Mouse (Mus musculus) right cerebral cortex, postnatal 36 days (tissue): ENCODE results near the gene Dnajc6.

ENCODE experiments used
- DNase-seq, 2 experiments: peaks; one replicate each; pipeline ENCODE4 v3.0.0; 2022; ENCODE audit warnings: low spot score in 2 of 2, mixed read lengths in 1 of 2

Gene Dnajc6

DNA sequence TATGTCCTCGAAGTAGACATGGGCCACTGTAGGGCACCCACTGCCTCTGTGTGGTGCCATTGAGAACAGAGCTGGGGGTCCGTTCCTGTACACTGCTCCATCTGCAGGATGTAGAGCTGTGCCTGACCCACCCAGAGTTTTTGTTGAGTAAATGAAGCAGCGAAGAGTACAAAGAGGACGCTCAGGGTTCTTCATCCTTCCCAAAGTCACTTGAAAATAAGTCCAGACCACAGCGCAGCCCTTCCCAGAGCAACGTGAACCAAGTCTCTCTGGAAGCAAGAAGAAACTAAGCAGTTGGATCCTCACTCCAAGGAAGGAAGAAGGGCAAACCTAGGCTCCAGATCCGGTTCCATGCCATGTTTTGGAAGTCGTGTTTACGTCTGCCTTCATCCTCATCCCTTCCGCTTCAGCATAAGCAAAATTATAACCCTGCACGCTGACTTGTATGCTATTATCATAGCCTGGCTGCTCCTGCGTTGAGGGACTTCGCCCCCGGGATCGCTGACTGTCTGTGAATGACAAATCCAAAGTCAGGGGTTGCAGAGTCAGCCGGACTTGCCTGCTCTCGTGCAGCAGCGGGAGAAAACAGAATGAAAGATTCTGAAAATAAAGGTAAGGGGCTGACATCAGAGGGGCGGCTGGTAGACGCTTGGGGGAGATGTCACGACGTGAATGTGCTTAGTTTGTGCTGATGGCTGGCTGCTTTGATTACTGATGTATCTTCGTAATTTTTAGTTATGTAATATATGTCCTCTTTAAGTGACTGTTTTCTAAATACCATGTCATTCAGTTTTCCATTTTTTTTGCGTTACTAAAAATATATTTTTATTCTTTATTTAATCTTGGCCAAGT is 11.3 kb downstream of the Dnajc6 start:
- peak; percentile 81 to 83 for DNase-seq

DNA sequence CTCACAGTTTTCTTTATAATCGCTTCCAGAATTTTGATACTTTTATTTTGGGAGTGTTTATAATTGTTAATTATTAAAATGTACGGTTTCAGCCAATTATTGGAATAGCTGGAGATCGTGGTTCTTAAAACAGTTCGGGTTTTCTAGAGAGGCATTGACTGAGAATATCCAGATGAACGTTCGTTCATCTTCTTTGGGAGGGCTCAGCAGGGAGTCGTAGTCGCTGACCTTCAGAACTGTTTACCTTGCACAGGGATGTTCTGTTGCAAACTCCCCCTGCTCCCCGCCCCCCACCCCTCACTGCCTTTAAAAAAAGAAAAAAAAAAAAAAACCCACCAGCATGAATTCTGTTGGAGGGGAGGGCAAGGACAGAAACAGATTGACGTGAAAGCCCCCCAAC is 12.0 kb downstream of the Dnajc6 start:
- DNase-seq, result no peak

DNA sequence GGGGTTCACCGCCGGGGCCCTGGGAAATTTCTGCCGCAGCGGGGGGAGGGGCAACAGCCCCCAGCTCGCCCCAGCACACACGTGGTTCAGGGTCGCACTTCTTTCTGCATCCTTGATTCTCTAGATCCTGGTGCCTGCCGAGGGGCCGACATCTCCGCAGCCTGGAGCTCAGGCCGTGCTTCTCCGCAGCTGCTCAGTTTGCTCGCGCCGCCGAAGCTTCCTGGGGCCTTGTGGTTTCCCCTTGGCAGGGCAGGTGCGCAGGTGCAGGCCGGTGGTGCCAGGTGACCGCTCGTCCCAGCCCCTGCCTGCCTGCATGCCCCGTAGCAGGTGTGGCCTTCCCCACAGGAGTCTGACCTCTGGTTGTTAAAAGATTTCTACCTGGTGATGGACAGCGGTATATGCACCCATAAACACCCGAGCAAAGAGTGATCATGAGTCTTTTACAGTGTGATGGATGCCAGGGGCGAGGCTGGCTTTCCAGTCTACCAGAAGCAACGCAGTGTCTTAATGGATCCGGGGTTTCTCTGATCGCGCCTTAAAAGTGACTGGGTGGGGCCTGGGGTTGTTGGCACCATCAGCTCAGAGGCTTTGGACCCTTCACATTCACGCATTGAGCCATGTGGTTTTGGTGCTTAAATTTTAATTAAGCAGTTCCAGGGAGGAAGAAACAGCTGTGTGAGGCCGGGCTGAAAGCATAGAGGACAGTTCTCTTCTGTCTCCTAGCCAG is 12.6 kb downstream of the Dnajc6 start:
- DNase-seq, result peak in 1 of 2 experiments; percentile 22

DNA sequence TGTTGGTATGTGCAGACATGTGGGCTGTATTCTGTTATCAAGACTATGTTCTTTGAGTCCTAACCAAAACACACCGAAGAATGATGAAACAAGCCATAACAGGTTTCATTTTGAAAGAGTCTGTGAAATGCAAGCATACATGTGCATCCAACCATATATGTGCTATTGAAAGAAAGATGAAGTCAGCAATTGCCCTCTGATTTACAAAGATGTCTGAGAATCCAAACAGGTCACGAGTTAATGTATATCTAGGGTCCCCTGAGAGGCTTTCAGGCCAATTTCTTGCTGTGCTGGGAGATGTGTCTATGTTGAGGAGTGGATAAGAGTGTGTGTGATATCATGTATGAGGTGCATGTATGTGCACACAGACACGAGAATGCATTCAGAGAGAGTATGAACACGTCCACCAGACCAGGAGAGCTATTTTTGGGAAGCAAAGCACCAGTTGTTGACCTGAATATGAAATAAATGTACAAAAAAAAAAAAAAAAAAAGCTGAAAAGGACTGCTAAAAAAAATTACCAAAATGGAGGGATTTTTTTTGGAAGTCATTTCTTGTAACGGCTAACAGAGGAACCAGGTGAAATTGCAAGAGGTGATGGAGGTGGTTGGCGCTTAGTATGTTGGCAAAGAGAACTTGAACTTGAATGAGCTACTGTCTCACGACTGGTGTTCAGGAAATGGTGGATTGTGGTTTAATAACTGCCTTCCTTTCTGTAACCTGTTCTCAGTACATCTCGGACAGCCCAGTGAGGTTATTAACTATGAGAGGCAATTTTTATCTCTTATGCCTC is 13.9 kb downstream of the Dnajc6 start:
- DNase-seq, result no peak

DNA sequence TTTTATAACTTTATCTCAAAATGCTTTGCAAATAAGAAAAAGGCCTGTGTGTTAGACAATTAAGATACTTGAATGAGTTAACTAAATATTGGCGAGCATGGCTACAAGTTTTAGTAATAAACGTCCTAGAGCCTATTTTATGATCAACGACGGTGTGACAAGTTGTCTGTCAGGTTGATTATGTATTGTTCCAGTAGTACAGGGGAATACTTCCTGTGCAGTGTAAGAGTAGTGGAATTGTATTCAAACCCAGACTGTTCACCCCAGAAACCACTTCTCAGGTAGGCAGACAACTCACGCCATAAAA is 14.4 kb downstream of the Dnajc6 start:
- DNase-seq, result no peak

DNA sequence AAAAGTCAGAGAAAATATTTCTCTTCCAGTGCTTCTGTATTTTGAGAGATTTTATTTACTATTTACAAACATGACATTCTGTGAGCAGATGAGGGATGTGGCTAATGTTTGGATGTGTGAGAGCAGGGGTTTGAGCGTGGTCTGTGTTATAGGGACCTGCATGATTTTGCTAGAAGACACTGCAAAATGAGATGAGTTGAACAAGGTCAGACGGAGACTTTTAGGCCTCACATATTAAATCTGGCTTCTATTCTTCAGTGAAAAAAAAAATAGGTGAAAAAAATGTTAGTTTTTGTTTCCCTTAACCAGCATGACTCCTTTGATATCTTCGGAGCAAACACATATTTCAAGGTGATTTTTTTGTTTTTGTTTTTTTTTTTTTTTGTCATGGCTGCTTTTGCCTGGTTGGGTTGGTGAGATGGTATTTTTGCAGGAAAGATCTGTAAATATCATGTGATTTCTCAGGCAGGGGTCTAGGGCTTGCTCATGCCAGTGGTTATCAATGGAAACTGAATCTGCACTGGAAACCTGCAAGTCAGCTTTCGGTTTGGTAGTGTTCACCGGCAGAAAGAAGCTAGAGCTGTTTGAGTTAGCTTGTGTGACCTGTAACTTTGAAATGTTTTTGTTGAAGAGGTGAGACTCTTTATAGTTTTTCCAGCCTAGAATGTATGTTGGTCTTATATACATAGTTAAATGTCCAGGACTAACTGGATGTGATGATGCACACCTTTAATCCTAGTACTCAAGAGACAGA is 15.5 kb downstream of the Dnajc6 start:
- DNase-seq, result no peak

DNA sequence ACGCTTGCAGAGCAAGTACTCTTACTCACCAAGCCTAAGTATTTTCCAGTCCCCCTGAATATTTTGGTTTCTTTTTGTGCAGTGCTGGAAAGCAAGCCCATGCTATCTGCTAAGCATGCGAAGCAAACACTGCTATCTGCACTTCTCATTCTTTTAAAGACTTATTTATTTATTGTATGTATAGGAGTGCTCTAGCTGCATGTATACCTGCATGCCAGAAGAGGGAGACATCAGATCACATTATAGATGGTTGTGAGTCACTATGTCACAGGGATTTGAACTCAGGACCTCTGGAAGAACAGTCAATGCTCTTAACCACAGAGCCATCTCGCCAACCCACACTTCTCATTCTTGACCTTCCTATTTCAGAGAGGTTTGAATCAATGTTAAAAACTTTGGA is 16.8 kb downstream of the Dnajc6 start:
- DNase-seq, result no peak

DNA sequence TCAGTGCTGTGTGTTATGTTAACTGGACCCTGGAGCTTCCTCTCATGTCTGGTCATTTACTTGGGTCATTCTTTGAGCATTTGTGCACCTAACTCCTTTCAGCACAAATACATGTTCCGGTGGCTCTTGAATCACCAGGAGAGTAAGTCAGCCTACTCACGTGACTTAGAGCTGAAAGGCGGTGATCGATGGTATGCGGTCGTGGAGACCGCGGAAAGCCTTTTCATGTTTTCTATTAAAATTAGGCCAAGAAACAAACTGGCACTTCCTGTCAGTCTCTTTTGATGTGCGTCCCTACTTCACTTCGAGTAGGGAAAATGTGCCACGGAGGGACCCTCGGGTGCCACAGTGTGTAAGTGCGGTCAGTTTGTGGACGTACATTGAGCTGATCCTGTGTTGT is 19.4 kb downstream of the Dnajc6 start:
- no peak for DNase-seq

DNA sequence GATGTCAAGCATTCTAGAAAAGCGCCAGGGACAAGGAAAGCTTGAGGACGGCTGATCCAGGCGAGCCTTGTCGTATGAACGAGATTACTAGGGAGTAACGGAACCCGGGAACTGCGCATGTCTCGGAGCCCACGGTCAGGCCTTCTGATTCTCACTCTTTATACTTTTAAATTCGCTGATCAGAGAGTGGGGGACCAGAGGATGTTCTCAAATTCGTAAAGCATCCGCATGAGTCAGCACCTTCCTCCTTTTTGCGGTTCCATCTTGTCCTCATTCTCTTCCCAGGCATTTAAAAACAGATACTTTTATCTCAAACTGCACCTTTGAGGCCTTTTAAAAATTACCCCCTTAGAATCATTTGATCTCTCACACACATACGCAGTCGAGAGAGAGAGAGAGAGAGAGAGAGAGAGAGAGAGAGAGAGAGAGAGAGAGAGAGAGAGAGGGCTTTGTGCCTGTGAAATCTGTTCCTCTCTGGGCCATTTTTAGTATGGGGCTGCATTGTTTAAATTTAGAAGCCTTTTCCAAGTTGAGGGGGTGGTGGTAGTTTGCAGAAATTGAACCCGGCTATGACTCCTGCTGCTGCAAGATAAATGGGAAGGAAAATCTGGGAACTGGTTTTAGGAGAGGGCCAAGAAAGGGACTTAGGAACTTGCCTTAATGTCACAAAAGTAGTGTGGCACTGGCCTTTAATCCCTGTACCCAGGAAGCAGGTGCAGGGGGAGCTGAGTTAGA is 20.2 kb downstream of the Dnajc6 start:
- peak in 1 of 2 experiments; percentile 45 for DNase-seq

DNA sequence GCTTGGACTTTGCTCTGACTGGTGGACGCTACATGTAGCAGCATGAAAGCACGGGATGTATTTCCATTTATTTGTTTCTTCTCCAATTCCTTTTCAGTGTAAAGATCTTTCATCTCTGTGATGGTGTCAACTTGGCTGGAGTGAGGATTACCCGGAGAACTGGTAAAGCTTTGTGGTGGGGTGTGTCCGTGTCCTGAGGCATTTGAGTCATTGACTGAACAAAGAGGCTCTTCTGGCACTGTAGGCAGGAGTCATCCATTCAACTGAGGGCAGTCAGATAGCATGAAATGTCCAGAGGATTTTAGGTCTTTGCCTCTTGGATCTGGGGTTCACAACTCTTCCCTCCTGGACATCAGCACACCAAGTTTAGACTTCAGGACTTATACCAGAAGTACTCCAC is 35.5 kb downstream of the Dnajc6 start:
- no peak for DNase-seq

DNA sequence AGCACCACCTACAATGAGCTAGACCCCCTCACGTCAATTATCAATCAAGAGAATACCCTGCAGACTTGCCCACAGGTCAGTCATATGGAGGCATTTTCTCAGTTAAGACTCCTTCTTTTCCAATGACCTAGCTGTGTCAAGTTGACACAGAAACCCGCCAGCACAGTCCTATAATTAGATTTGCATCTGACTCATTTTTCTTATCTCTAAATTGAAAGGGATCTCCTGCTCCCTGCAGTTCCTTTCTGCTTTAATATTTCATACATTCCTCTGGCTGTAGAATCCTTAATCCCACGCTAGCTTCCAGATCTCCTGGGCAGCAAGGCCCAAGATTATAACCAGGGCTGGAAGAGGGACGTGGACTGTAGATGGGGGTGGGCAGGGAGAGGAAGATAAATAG is 44.1 kb downstream of the Dnajc6 start:
- DNase-seq, result no peak

DNA sequence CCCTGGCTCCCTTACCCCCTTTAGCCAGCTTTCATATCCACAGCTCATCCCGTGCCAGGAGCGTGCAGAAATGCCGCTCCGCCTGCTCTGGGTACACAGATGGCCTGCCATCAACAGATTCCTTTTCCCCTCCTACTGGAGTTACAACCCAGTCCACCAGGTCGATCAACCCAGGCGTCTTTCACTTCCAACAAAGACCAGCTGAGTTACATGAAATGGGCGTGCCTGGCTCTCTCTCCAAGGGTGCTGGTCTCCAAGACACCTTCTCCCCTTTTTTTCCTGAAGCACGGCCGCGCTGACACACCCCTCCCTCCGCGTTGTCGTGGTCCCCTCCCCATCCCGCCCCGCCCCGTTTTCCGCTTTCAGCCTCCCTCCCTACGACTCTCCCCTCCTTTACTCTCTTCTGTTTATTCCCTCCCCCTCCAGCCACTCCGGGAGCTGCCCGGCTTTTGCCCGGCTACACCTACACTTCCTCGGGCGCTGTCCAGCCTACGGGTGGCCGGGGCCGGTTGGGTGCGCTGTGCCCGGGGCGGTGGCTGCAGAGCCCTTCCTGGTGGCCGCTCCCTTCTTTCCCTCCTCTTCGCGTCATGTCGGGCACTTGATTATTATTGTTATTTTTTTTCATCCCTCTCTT is 53.6 kb downstream of the Dnajc6 start:
- no peak for DNase-seq

DNA sequence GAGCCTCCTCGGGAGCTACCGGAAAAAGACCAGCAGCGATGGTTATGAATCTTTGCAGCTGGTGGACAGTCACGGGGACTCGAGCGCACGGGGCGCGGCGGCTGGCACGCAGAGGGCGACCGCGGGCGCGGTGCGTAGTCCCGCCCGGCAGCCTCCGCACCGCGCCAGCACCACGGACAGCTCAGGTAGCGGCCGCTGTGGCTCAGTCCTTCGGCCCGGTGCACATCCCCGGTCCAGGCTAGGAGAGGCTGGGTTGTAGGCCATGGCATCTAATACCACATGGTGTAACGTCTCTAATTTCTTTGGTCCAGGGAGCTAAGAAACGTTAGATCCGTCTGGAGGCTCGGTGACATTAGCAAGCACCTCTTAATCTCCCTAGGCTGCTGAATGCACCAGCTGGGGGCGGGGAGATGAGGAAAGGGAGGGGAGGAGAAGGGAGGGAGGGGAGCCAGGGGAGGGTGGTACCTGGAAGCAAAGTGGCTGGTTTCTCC is 54.3 kb downstream of the Dnajc6 start:
- DNase-seq, result no peak

DNA sequence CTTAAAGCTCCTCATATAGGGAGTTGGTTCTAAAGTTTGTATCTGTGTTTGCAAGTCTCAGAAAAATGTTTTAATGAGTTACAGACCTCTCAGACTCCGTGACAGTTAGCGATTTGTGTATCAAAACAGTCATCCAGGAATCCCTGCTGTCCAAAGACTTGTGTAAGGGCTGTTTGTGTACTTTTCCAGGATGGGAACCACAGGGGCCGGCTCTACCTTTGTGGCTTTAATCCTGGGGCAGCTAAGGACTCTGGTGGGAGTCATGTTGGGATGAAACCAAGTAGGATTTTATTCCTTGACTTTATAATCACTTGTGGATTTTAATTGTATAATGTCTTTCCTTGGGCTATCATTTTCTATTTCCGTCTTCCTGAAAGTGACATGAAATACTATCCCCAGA is 55.0 kb downstream of the Dnajc6 start:
- no peak for DNase-seq

DNA sequence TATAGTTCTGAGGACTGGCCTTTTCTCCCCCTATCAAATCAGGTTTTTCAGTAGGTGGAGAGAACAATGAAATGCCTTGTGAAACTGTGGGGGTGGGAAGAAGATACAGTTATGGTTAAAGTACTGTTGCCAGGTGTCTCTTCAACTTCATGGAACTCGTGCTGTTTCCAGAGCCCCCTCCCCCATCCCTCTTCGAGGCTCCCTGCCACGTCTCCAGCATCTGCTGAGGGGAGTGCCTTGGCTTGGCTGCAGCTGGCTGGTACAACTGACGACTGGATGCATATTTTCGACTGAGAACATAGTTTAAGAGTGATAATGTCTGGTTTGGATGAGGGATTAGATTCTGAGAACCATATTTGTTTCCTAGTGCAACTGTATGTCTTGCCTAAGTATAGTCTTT is 55.9 kb downstream of the Dnajc6 start:
- peak in 1 of 2 experiments; percentile 52 for DNase-seq

DNA sequence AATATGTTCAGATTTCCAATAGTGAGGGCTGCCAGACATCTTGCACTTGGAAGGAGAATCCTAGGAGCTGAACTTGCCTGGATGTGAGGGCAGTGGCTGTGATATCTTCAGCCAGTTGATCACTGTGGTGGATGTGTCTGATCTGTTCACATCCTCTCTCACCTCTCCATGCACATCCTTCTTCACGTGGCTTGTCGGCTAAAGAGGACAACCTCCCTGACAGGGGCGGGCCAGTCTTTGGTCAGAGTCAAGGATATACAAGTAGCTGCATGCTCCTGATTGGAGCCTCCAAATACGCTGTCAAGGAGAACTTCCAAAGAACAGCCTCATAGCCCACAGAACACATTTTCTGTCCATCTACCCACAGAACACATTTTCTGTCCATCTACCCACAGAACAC is 58.6 kb downstream of the Dnajc6 start:
- DNase-seq, result no peak

DNA sequence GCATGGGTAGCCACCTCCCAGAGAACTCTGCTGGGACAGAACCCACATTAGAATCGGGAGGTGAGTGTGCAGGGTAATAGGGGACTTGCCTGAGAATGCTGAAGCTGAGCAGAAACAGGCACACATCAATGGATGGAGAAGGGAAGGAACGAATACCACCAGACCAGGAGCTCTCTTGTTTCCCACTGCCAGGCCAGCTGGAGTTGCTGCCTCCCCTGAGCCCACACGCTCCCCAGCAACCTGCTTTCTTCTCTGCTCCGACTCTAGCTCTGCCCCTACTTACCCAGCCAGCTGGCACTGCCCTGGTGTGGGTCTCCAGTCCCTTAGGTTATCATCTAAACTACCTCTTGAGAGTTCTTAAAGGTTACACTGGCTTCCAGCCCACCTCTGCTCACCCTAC is 63.7 kb downstream of the Dnajc6 start:
- no peak for DNase-seq

DNA sequence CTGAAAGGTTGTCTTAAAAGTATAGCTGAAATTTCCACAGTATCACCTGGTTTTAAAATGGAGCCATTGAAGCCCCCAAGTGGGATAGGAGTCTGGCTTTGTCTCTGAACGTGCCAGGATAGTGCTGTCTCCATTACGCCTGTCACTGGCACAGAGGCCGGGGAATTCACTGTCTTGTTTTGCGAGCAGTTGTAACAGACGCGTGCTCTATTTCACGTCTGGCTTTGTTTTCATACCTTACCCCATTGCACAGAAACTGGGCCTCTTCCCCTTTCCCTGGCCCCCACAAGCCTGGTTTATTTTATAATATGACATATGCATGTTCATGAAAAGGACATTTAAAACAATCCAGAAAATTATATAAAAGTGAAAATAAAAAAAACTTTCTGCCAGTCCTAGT is 66.4 kb downstream of the Dnajc6 start:
- DNase-seq, result no peak

DNA sequence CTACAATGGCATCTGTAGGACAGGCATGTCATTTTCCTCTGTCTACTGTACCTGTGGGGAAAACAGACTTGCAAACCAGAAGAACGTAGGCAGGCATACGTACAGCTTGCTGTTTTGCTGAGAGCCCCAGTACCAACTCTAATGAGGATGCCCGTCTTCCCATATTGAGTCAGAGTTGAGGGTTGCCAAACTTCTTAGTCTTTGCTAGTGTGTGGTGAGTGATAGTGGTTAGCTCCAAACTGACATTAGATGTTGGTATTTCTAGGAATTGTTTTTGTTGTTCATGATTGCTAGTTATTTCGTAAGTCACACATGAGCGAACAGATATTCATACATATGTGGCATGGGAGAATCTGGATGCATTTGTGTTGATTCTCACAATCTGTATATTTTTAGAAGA is 67.2 kb downstream of the Dnajc6 start:
- DNase-seq, result no peak

DNA sequence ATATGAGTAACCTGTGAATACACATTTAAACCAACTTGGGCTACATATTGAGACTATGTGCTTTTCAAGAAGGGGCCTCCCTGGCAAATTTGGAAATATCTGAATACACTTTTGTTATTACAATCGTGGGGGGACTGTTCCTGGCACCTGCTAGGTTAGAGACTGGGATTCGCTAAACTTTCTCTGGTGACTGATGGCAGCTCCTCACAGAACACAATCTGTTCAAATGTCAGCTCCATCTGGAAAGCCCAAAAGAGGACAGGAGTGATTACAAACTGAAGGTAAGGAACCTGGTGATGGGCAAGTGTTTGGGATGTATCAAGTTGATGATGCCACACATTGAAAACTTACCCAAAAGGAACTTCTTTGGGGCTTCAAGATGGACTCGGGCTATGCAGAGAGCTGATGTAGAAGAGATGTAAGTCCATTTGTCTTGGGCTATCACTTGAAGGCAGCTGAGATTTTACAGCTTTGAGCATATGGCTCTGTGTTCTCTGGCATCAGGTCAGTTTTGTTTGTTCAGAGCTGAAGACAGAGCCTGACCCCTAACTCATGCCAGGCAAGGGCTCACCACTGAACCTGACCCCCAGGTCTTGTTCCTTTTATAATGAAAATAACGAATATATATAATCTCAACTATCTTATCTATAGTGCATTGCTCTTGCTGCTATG is 68.4 kb downstream of the Dnajc6 start:
- no peak for DNase-seq
